In genomic region chr4:116150862-116151221, GRCm38 (mm10) we compare ENCODE assay signal across 8 mouse cellular contexts. TPM values are rescaled to one million over a fixed set of nuclear protein-coding genes. Genes with fewer than 3 reads are reported as not detected.
DNase-seq lines count a peak whose midpoint lies in the region; ATAC-seq and TF ChIP-seq lines count a peak whose summit lies in the region.

No protein-coding gene starts in this region.

- peak overlapping the region; percentile 83 for H3K4me3 ChIP-seq in lung, embryonic 16.5 days (ENCODE audit: low read length)
- peak overlapping the region; percentile 55 for H3K4me3 ChIP-seq in intestine, postnatal 0 days (ENCODE audit: low read depth, low read length)
- peak overlapping the region; percentile 68 for H3K4me3 ChIP-seq in neural tube, embryonic 15.5 days (replicated peaks)

- no peak for DNase-seq in lung, postnatal 4 days
- DNase-seq in cerebellum, adult 9-10 months = no peak
- DNase-seq in spleen, postnatal 10 days (ENCODE audit: low spot score in 2 of 2) = no peak
- no peak for DNase-seq in cerebellum, postnatal 36 days

- H3K9ac ChIP-seq in lung, embryonic 16.5 days (ENCODE audit: low read length) = peak overlapping the region; percentile 97
- H3K9ac ChIP-seq in intestine, postnatal 0 days (ENCODE audit: low read depth, low read length) = peak overlapping the region; percentile 78
- H3K9ac ChIP-seq in neural tube, embryonic 15.5 days (replicated peaks) = peak overlapping the region; percentile 87

- WGBS in lung, embryonic 16.5 days = 17% methylated on average over 4 of the region's 4 CpGs
- WGBS in intestine, postnatal 0 days = 14% methylated on average over 4 of the region's 4 CpGs
- WGBS in neural tube, embryonic 15.5 days = 27% methylated on average over 4 of the region's 4 CpGs

- no peaks in the 10 kb centered on the region for H3K9me3 ChIP-seq in lung, embryonic 16.5 days (ENCODE audit: control insufficient read depth, low read length)
- H3K9me3 ChIP-seq in intestine, postnatal 0 days (ENCODE audit: control insufficient read depth) = no peaks in the 10 kb centered on the region
- no peaks in the 10 kb centered on the region for H3K9me3 ChIP-seq in neural tube, embryonic 15.5 days (replicated peaks)

- H3K4me2 ChIP-seq in lung, embryonic 16.5 days (ENCODE audit: low read depth, low read length) = peak overlapping the region; percentile 67
- peak overlapping the region; percentile 76 for H3K4me2 ChIP-seq in intestine, postnatal 0 days (replicated peaks; ENCODE audit: low read depth)
- H3K4me2 ChIP-seq in neural tube, embryonic 15.5 days = peak overlapping the region; percentile 64

- ATAC-seq in lung, embryonic 16.5 days (ENCODE audit: low read depth) = no peak; the same call in 1 of the 2 replicates
- 0 out of 2 replicates have a peak, but pooled peaks have one; percentile 7 for ATAC-seq in erythroblast, adult 5-6 weeks (replicated peaks; ENCODE audit: low FRiP score, poor library complexity, severe bottlenecking)
- ATAC-seq in intestine, postnatal 0 days = peak; percentile 9; the same call in 1 of the 2 replicates
- peak; percentile 4; the same call in 1 of the 2 replicates for ATAC-seq in neural tube, embryonic 15.5 days (ENCODE audit: low FRiP score)

- H3K4me1 ChIP-seq in lung, embryonic 16.5 days (replicated peaks; ENCODE audit: control insufficient read depth, insufficient read depth, low read length) = peaks cover 12% of the 10 kb centered on the region
- no peaks in the 10 kb centered on the region for H3K4me1 ChIP-seq in intestine, postnatal 0 days (replicated peaks; ENCODE audit: control insufficient read depth, insufficient read depth, low read length)
- peaks cover 21% of the 10 kb centered on the region for H3K4me1 ChIP-seq in neural tube, embryonic 15.5 days

- peaks cover 27% of the 10 kb centered on the region for H3K36me3 ChIP-seq in lung, embryonic 16.5 days (ENCODE audit: control insufficient read depth, insufficient read depth, low read length)
- H3K36me3 ChIP-seq in intestine, postnatal 0 days (ENCODE audit: control insufficient read depth, insufficient read depth) = peaks cover 38% of the 10 kb centered on the region
- H3K36me3 ChIP-seq in neural tube, embryonic 15.5 days = peaks cover 39% of the 10 kb centered on the region

- TF ChIP-seq CTCF in intestine, postnatal 0 days (IDR thresholded peaks at IDR 0.05; ENCODE audit: low read depth) = no peak

- H3K27ac ChIP-seq in lung, embryonic 16.5 days (ENCODE audit: low read length) = peak overlapping the region; percentile 92
- peak overlapping the region; percentile 29; the same call in 1 of the 2 replicates for H3K27ac ChIP-seq in intestine, postnatal 0 days (ENCODE audit: low read depth, low read length)
- peak overlapping the region; percentile 86 for H3K27ac ChIP-seq in neural tube, embryonic 15.5 days (replicated peaks)

- no peaks in the 10 kb centered on the region for H3K27me3 ChIP-seq in lung, embryonic 16.5 days (ENCODE audit: control insufficient read depth, insufficient read depth, low read depth, low read length)
- no peaks in the 10 kb centered on the region for H3K27me3 ChIP-seq in intestine, postnatal 0 days (replicated peaks; ENCODE audit: control insufficient read depth, insufficient read depth, low read length)
- no peaks in the 10 kb centered on the region for H3K27me3 ChIP-seq in neural tube, embryonic 15.5 days (replicated peaks)

RNA-seq across cellular contexts. Expression of gene Lurap1, which starts 0.3 kb away (rescaled TPM):
- 3.6 and 3.7 TPM in 2 replicates for polyA plus RNA-seq in lung, embryonic 16.5 days (2015; fragmentation: Nextera tagmentation; extraction: Ambion mirVana)
- total RNA-seq in erythroblast, adult 5-6 weeks (2015; ENCODE audit: low replicate concordance) = not detected in 2 replicates
- total RNA-seq in erythroblast, adult 5-6 weeks (2017; ENCODE audit: low replicate concordance) = not detected in 2 replicates
- 0.56 and 0.68 TPM in 2 replicates for polyA plus RNA-seq in intestine, postnatal 0 days (2015; fragmentation: Nextera tagmentation; extraction: Ambion mirVana)
- 2.6 and 2.7 TPM in 2 replicates for polyA plus RNA-seq in neural tube, embryonic 15.5 days (2015; fragmentation: Nextera tagmentation; extraction: Ambion mirVana)

RNA-seq across cellular contexts. Expression of gene Tspan1, which starts 16.6 kb away (rescaled TPM):
- polyA plus RNA-seq in lung, embryonic 16.5 days (2015; fragmentation: Nextera tagmentation; extraction: Ambion mirVana) = 22.6 and 25.9 TPM in 2 replicates
- total RNA-seq in erythroblast, adult 5-6 weeks (2015; ENCODE audit: low replicate concordance) = not detected in 2 replicates
- not detected in 2 replicates for total RNA-seq in erythroblast, adult 5-6 weeks (2017; ENCODE audit: low replicate concordance)
- 40.1 and 63.8 TPM in 2 replicates for polyA plus RNA-seq in intestine, postnatal 0 days (2015; fragmentation: Nextera tagmentation; extraction: Ambion mirVana)
- polyA plus RNA-seq in neural tube, embryonic 15.5 days (2015; fragmentation: Nextera tagmentation; extraction: Ambion mirVana) = 0.27 and 5.8 TPM in 2 replicates

RNA-seq across cellular contexts. Expression of gene 1700042G07Rik, which starts 22.3 kb away (rescaled TPM):
- polyA plus RNA-seq in lung, embryonic 16.5 days (2015; fragmentation: Nextera tagmentation; extraction: Ambion mirVana) = not detected in 2 replicates
- total RNA-seq in erythroblast, adult 5-6 weeks (2015; ENCODE audit: low replicate concordance) = not detected in 2 replicates
- not detected in 2 replicates for total RNA-seq in erythroblast, adult 5-6 weeks (2017; ENCODE audit: low replicate concordance)
- not detected in 2 replicates for polyA plus RNA-seq in intestine, postnatal 0 days (2015; fragmentation: Nextera tagmentation; extraction: Ambion mirVana)
- not detected in 2 replicates for polyA plus RNA-seq in neural tube, embryonic 15.5 days (2015; fragmentation: Nextera tagmentation; extraction: Ambion mirVana)

RNA-seq across cellular contexts. Expression of gene Gm49337, which starts 22.3 kb away (rescaled TPM):
- polyA plus RNA-seq in lung, embryonic 16.5 days (2015; fragmentation: Nextera tagmentation; extraction: Ambion mirVana) = not detected in 2 replicates
- total RNA-seq in erythroblast, adult 5-6 weeks (2015; ENCODE audit: low replicate concordance) = 0.84 TPM in 1 of 2 replicates, not detected in the other
- total RNA-seq in erythroblast, adult 5-6 weeks (2017; ENCODE audit: low replicate concordance) = not detected in 2 replicates
- not detected in 2 replicates for polyA plus RNA-seq in intestine, postnatal 0 days (2015; fragmentation: Nextera tagmentation; extraction: Ambion mirVana)
- polyA plus RNA-seq in neural tube, embryonic 15.5 days (2015; fragmentation: Nextera tagmentation; extraction: Ambion mirVana) = not detected in 2 replicates

RNA-seq across cellular contexts. Expression of gene Pomgnt1, which starts 27.2 kb away (rescaled TPM):
- 56.2 and 59.1 TPM in 2 replicates for polyA plus RNA-seq in lung, embryonic 16.5 days (2015; fragmentation: Nextera tagmentation; extraction: Ambion mirVana)
- 0.63 and 7.9 TPM in 2 replicates for total RNA-seq in erythroblast, adult 5-6 weeks (2015; ENCODE audit: low replicate concordance)
- 2.2 and 6.8 TPM in 2 replicates for total RNA-seq in erythroblast, adult 5-6 weeks (2017; ENCODE audit: low replicate concordance)
- 18.1 and 18.2 TPM in 2 replicates for polyA plus RNA-seq in intestine, postnatal 0 days (2015; fragmentation: Nextera tagmentation; extraction: Ambion mirVana)
- polyA plus RNA-seq in neural tube, embryonic 15.5 days (2015; fragmentation: Nextera tagmentation; extraction: Ambion mirVana) = 66.9 and 67.2 TPM in 2 replicates

Comparison
In these comparisons a context has a peak if more than half of its experiments do, and no peak if none do; other contexts are left out.
1. H3K27ac ChIP-seq: peak in every context shown above with its lines; median percentile 92 in lung, embryonic 16.5 days; 86 in neural tube, embryonic 15.5 days; 29 in intestine, postnatal 0 days.